9 mouse cellular contexts compared by ENCODE assay signal in genomic region chr4:22131751-22132736, GRCm38 (mm10).
DNase-seq lines count a peak whose midpoint lies in the region; ATAC-seq and TF ChIP-seq lines count a peak whose summit lies in the region.
"Had no signal": no experiment of that assay in that cellular context is flagged by ENCODE, and none has a peak within 500 bp of the region (broad histone marks: within the 10 kb centered on the region; RNA-seq: fewer than 3 reads in every experiment).

No protein-coding gene starts in this region.

- DNase-seq in cerebellum, adult 18-20 months, result peak; percentile 5 to 16
- no peak for DNase-seq in cerebellum, adult 11-12 months
- DNase-seq in 3T3-L1 (ENCODE audit: low read depth, low spot score), result peak; percentile 61
- peak; percentile 45 for DNase-seq in heart, postnatal 4 days
- peak; percentile 13 to 38 for DNase-seq in kidney, postnatal 4 days
- DNase-seq in midbrain, embryonic 10.5 days (ENCODE audit: low spot score), result peak; percentile 28

- peak; percentile 77 for TF ChIP-seq CTCF in cortical plate, adult 2 months (IDR thresholded peaks at IDR 0.05; ENCODE audit: extremely low read depth, insufficient read depth, low read length)

- no peak overlapping the region for H3K4me2 ChIP-seq in stomach, embryonic 14.5 days (replicated peaks; ENCODE audit: low read depth, low read length)
- H3K4me2 ChIP-seq: heart, embryonic 15.5 days had no signal

- no peaks in the 10 kb centered on the region for H3K36me3 ChIP-seq in midbrain, embryonic 10.5 days
- H3K36me3 ChIP-seq in stomach, embryonic 14.5 days (ENCODE audit: control insufficient read depth, insufficient read depth, low read length), result no peaks in the 10 kb centered on the region
- H3K36me3 ChIP-seq: heart, embryonic 15.5 days had no signal

- no peaks in the 10 kb centered on the region for H3K9me3 ChIP-seq in midbrain, embryonic 10.5 days (replicated peaks)
- no peaks in the 10 kb centered on the region for H3K9me3 ChIP-seq in stomach, embryonic 14.5 days (ENCODE audit: control insufficient read depth, low read depth, low read length)
- H3K9me3 ChIP-seq: heart, embryonic 15.5 days had no signal

- H3K4me1 ChIP-seq in cortical plate, adult 2 months (ENCODE audit: control insufficient read depth, insufficient read depth, low read length), result no peaks in the 10 kb centered on the region
- peaks cover 16% of the 10 kb centered on the region for H3K4me1 ChIP-seq in midbrain, embryonic 10.5 days
- no peaks in the 10 kb centered on the region for H3K4me1 ChIP-seq in stomach, embryonic 14.5 days (ENCODE audit: control insufficient read depth, insufficient read depth, low read length)
- H3K4me1 ChIP-seq: heart, embryonic 15.5 days had no signal

- no peak overlapping the region for H3K4me3 ChIP-seq in cortical plate, adult 2 months (ENCODE audit: insufficient read depth, low read length)
- H3K4me3 ChIP-seq in midbrain, embryonic 10.5 days, result no peak overlapping the region
- H3K4me3 ChIP-seq in stomach, embryonic 14.5 days (ENCODE audit: low read depth, low read length), result no peak overlapping the region
- H3K4me3 ChIP-seq: heart, embryonic 15.5 days had no signal

- no peak overlapping the region for H3K27ac ChIP-seq in cortical plate, adult 2 months (ENCODE audit: insufficient read depth, low read length)
- peak overlapping the region; percentile 10; the same call in 1 of the 2 replicates for H3K27ac ChIP-seq in midbrain, embryonic 10.5 days (replicated peaks)
- no peak overlapping the region for H3K27ac ChIP-seq in stomach, embryonic 14.5 days (ENCODE audit: low read length)
- H3K27ac ChIP-seq: heart, embryonic 15.5 days had no signal

- H3K27me3 ChIP-seq in midbrain, embryonic 10.5 days (ENCODE audit: low read depth, poor library complexity, severe bottlenecking), result no peaks in the 10 kb centered on the region
- H3K27me3 ChIP-seq in stomach, embryonic 14.5 days (ENCODE audit: control insufficient read depth, insufficient read depth, low read length), result no peaks in the 10 kb centered on the region

- WGBS in midbrain, embryonic 10.5 days, result 59% methylated on average over 13 of the region's 13 CpGs
- WGBS in stomach, embryonic 14.5 days, result 64% methylated on average over 13 of the region's 13 CpGs

- ATAC-seq in stomach, embryonic 14.5 days (ENCODE audit: insufficient number of reproducible peaks, insufficient read depth, low FRiP score, low read depth), result peak; percentile 53; the same call in 1 of the 2 replicates

- no peak overlapping the region for H3K9ac ChIP-seq in stomach, embryonic 14.5 days (replicated peaks; ENCODE audit: low read depth, low read length)
- H3K9ac ChIP-seq: heart, embryonic 15.5 days had no signal

- TF ChIP-seq POLR2A in cortical plate, adult 2 months (IDR thresholded peaks at IDR 0.05; ENCODE audit: extremely low read depth, insufficient read depth, low read length), result no peak
